Mouse (Mus musculus): ENCODE results near the gene Rbm8a2. TPM values are rescaled to one million over a fixed set of nuclear protein-coding genes. Genes with fewer than 3 reads are reported as not detected.

Rbm8a2 gene
- polyA plus RNA-seq, 1 experiment = not detected

DNA sequence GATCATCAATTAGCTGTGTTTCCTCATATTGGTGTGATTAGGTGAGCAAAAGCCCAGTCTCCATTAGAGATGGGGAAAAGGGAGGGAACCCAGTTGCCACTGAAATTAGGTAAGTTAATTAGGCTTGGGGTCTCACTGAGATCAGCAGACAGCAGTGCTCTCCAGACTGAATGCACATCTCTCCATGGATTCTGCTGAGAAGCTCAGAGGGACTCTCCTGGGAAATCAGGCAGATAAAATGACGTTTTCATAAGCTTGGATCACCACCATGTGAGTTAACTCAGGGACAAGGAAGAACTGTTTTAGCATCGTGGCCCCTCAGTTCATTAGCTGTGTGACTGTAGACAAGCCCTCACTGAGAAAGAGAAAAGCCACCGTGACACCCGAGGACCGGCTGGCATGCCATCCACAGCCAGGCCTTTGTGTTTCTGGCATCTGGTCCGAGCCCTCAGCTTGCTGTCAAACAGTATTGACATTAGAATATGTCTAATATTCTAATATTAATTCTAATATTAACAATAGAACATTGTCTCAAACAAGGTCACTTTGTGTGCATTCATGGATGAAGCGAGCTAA, 18.2 kb upstream of the Rbm8a2 start:
- Histone ChIP-seq H3K9me3 (peaks cover 10% of the 10 kb centered on the region; the same call in 1 of the 2 replicates), H3K4me1 (no peaks in the 10 kb centered on the region), H3K4me3 (replicated peaks) (no peak overlapping the region), H3K36me3 (replicated peaks; ENCODE audit: low read length) (no peaks in the 10 kb centered on the region), H3K27me3 (replicated peaks) (no peaks in the 10 kb centered on the region)
- TF ChIP-seq GATA1 (IDR thresholded peaks at IDR 0.05; ENCODE audit: borderline replicate concordance, low read length) = no peak

DNA sequence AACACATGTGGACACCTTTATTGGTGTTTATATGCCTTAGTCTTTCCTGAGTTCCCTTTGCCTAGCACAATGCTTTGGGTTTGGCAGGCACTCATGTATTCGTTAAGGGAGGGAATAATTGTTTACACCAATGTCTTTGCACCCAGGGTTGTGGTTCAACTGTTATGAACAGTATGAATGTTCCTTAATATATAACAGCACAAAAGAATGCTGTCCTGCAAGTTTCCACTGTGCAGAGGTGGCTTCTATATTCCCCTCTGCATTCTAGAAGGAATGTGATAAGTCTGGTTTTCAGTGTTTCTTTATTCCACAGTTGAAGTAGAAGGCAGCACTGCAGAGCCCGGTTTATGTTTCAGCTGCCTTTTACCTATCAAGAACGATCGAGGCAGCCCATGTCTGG, 10.0 kb upstream of the Rbm8a2 start:
- Histone ChIP-seq H3K4me1 (no peaks in the 10 kb centered on the region), H3K36me3 (replicated peaks; ENCODE audit: low read length) (no peaks in the 10 kb centered on the region), H3K4me3 (replicated peaks) (no peak overlapping the region), H3K27me3 (replicated peaks) (no peaks in the 10 kb centered on the region), H3K9me3 (peaks cover 15% of the 10 kb centered on the region)
- TF ChIP-seq FLI1 (IDR thresholded peaks at IDR 0.05; ENCODE audit: low read length) (no peak), GATA1 (IDR thresholded peaks at IDR 0.05; ENCODE audit: borderline replicate concordance, low read length) (no peak)

DNA sequence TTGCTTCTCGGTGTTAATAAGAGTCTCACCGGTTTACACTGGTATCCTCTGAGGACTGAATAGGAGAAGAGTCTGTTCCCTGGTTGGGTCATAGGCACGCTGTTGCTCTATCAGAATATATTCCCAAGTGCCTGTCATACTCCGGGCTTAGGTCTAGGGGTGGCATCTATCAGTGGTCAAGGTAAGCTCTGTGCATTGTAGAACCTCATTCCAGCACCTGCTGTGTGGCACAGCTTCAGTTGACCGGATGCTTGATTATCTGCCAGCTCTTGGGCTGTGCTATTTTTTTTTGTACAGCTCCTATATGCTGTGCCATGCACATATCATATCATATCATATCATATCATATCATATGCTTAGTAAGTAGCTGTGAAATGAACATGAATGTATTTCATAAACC, 9.5 kb upstream of the Rbm8a2 start:
- Histone ChIP-seq H3K4me1 (no peaks in the 10 kb centered on the region), H3K27me3 (replicated peaks) (no peaks in the 10 kb centered on the region), H3K4me3 (replicated peaks) (no peak overlapping the region), H3K36me3 (replicated peaks; ENCODE audit: low read length) (no peaks in the 10 kb centered on the region), H3K9me3 (peaks cover 12% of the 10 kb centered on the region)
- TF ChIP-seq FLI1 (IDR thresholded peaks at IDR 0.05; ENCODE audit: low read length) = no peak
- TF ChIP-seq GATA1 (IDR thresholded peaks at IDR 0.05; ENCODE audit: borderline replicate concordance, low read length) = no peak

- Histone ChIP-seq H3K4me3 (replicated peaks) (no peak overlapping the region), H3K9me3 (peaks cover 22% of the 10 kb centered on the region), H3K36me3 (replicated peaks; ENCODE audit: low read length) (no peaks in the 10 kb centered on the region), H3K27me3 (replicated peaks) (no peaks in the 10 kb centered on the region), H3K4me1 (no peaks in the 10 kb centered on the region)
- TF ChIP-seq GATA1 (IDR thresholded peaks at IDR 0.05; ENCODE audit: borderline replicate concordance, low read length) = no peak
- TF ChIP-seq FLI1 (IDR thresholded peaks at IDR 0.05; ENCODE audit: low read length) = no peak
Measured at GRCm38 (mm10) chr1:175970710-175971109, 8.2 kb downstream of the Rbm8a2 start.

- Histone ChIP-seq H3K36me3 (replicated peaks; ENCODE audit: low read length) (no peaks in the 10 kb centered on the region), H3K4me1 (no peaks in the 10 kb centered on the region), H3K4me3 (replicated peaks) (no peak overlapping the region), H3K9me3 (peaks cover 6% of the 10 kb centered on the region), H3K27me3 (replicated peaks) (no peaks in the 10 kb centered on the region)
- TF ChIP-seq GATA1 (IDR thresholded peaks at IDR 0.05; ENCODE audit: borderline replicate concordance, low read length) (no peak), FLI1 (IDR thresholded peaks at IDR 0.05; ENCODE audit: low read length) (no peak)
Measured at GRCm38 (mm10) chr1:175967004-175967745, 11.7 kb downstream of the Rbm8a2 start.

DNA sequence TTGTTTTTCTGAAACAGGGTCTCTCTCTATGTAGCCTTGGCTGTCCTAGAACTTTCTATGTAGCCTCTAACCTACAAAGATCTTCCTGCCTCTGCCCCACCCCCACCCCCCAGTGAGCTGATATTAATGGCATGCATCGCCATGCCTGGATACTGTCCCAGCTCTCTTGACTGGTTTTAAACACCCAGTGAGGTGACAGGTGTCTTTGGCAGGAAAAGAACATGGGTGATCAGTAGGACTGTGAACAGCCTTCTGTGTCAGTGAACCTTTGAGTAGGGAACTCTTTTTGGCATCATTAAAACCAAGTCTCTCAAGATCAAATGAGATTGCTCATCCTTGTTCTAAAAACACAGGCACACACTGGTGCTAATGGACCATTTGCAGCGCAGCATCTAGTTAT, 17.1 kb downstream of the Rbm8a2 start:
- Histone ChIP-seq H3K9me3 (no peaks in the 10 kb centered on the region; the same call in 1 of the 2 replicates), H3K4me1 (no peaks in the 10 kb centered on the region), H3K4me3 (replicated peaks) (no peak overlapping the region), H3K27me3 (replicated peaks) (no peaks in the 10 kb centered on the region), H3K36me3 (replicated peaks; ENCODE audit: low read length) (no peaks in the 10 kb centered on the region)
- TF ChIP-seq FLI1 (IDR thresholded peaks at IDR 0.05; ENCODE audit: low read length) (no peak), GATA1 (IDR thresholded peaks at IDR 0.05; ENCODE audit: borderline replicate concordance, low read length) (no peak)

DNA sequence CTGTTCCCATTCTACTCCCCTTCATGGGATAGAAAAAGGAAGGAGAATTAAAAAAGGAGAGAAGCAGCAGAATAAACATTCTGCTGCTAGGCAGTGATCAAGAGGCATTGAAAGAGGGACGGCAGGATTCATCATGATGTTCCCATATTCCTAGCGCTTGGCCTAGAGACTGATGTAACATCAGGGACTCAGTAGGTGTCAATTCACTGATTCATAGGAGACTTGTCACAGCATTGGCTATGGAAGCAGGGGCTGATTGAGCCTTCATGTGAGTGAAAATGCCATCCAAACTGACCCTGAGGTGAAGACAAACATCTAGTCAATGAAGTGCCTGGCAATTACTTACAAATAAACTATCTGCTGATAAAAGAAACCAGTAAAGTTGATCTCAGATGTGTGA, 28.1 kb downstream of the Rbm8a2 start:
- Histone ChIP-seq H3K4me1 (no peaks in the 10 kb centered on the region), H3K9me3 (peaks cover 7% of the 10 kb centered on the region), H3K4me3 (replicated peaks) (no peak overlapping the region), H3K27me3 (replicated peaks) (no peaks in the 10 kb centered on the region), H3K36me3 (replicated peaks; ENCODE audit: low read length) (no peaks in the 10 kb centered on the region)
- no peak for TF ChIP-seq GATA1 (IDR thresholded peaks at IDR 0.05; ENCODE audit: borderline replicate concordance, low read length)
- no peak for TF ChIP-seq FLI1 (IDR thresholded peaks at IDR 0.05; ENCODE audit: low read length)

DNA sequence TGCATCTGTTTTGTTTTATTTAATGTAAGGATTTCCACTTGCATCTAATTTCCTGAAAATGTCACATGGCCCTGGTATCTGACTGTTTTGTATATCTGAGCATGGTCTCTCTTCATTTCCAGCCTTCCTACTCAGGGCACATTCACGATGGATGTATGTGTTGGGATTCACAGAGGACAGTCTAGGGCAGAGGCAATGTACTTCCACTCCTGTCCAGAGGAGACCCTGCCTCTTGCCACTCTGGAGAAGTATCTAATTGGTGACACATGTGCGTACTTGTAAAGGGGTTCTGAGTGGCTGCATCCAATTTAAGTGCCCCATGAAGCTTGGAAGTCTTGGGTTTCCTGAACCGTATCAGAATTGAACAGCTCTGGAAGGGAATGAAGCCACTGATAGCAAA, 28.5 kb downstream of the Rbm8a2 start:
- H3K4me1 ChIP-seq = no peaks in the 10 kb centered on the region
- H3K9me3 ChIP-seq = peaks cover 7% of the 10 kb centered on the region
- H3K27me3 ChIP-seq (replicated peaks) = no peaks in the 10 kb centered on the region
- TF ChIP-seq FLI1 (IDR thresholded peaks at IDR 0.05; ENCODE audit: low read length) (no peak), GATA1 (IDR thresholded peaks at IDR 0.05; ENCODE audit: borderline replicate concordance, low read length) (no peak)
- H3K36me3 ChIP-seq (replicated peaks; ENCODE audit: low read length) = no peaks in the 10 kb centered on the region
- H3K4me3 ChIP-seq (replicated peaks) = no peak overlapping the region

GRCm38 (mm10) chr1:175946718-175947315, 32.1 kb downstream of the Rbm8a2 start:
- Histone ChIP-seq H3K4me3 (replicated peaks) (no peak overlapping the region), H3K36me3 (replicated peaks; ENCODE audit: low read length) (no peaks in the 10 kb centered on the region), H3K27me3 (replicated peaks) (no peaks in the 10 kb centered on the region), H3K4me1 (no peaks in the 10 kb centered on the region), H3K9me3 (peaks cover 3% of the 10 kb centered on the region)
- TF ChIP-seq GATA1 (IDR thresholded peaks at IDR 0.05; ENCODE audit: borderline replicate concordance, low read length) (no peak), FLI1 (IDR thresholded peaks at IDR 0.05; ENCODE audit: low read length) (no peak)

- H3K36me3 ChIP-seq (replicated peaks; ENCODE audit: low read length) = no peaks in the 10 kb centered on the region
- TF ChIP-seq GATA1 (IDR thresholded peaks at IDR 0.05; ENCODE audit: borderline replicate concordance, low read length) = no peak
- no peak for TF ChIP-seq FLI1 (IDR thresholded peaks at IDR 0.05; ENCODE audit: low read length)
- no peaks in the 10 kb centered on the region for H3K4me1 ChIP-seq
- H3K27me3 ChIP-seq (replicated peaks) = no peaks in the 10 kb centered on the region
- peaks cover 3% of the 10 kb centered on the region for H3K9me3 ChIP-seq
- no peak overlapping the region for H3K4me3 ChIP-seq (replicated peaks)
Measured at GRCm38 (mm10) chr1:175943168-175943567, 35.7 kb downstream of the Rbm8a2 start.
